Mouse (Mus musculus) embryonic facial prominence, embryonic 11.5 days (tissue): Measurements from ENCODE around the gene Fam168b. TPM values are rescaled to one million over a fixed set of nuclear protein-coding genes. Genes with fewer than 3 reads are reported as not detected.

ENCODE experiments used
- ATAC-seq: fragments of 200-750 bp; cut with Nextera tagmentation; replicated peaks from 2 replicates; pipeline ENCODE4 v1.8.0; 2017; ENCODE audit warnings: low read depth; ENCODE audit not compliant: insufficient number of reproducible peaks, low FRiP score, low TSS enrichment
- DNase-seq: peaks from one replicate; pipeline ENCODE4 v3.0.0-alpha.2; 2015; ENCODE audit warnings: low spot score
- H3K27ac ChIP-seq: fragments of 300-500 bp; sonication (generic); replicated peaks from 2 replicates; pipeline ENCODE4 v1.5.1; 2014; ENCODE audit warnings: mild to moderate bottlenecking, low read depth, low read length, control low read depth
- H3K27me3 ChIP-seq: fragments of 300-500 bp; sonication (generic); 2 replicates; pipeline ENCODE4 v1.6.1; 2014; ENCODE audit warnings: mild to moderate bottlenecking, low read length, moderate library complexity, mixed read lengths; ENCODE audit not compliant: control insufficient read depth, insufficient read depth
- H3K36me3 ChIP-seq: fragments of 300-500 bp; sonication (generic); replicated peaks from 2 replicates; pipeline ENCODE4 v1.6.1; 2014; ENCODE audit warnings: low read depth, mild to moderate bottlenecking, low read length, moderate library complexity, mixed read lengths; ENCODE audit not compliant: control insufficient read depth, insufficient read depth
- H3K4me1 ChIP-seq: fragments of 300-500 bp; sonication (generic); 2 replicates; pipeline ENCODE4 v1.6.1; 2014; ENCODE audit warnings: low read length, mixed read lengths; ENCODE audit not compliant: control insufficient read depth, insufficient read depth
- H3K4me2 ChIP-seq: fragments of 300-500 bp; sonication (generic); 2 replicates; pipeline ENCODE4 v1.6.1; 2014; ENCODE audit warnings: low read depth, mild to moderate bottlenecking, control low read depth, low read length, moderate library complexity
- H3K4me3 ChIP-seq: fragments of 300-500 bp; sonication (generic); 2 replicates; pipeline ENCODE4 v1.5.1; 2014; ENCODE audit warnings: low read depth, low read length, control low read depth
- H3K9ac ChIP-seq: fragments of 300-500 bp; sonication (generic); replicated peaks from 2 replicates; pipeline ENCODE4 v1.6.1; 2014; ENCODE audit warnings: mild to moderate bottlenecking, control low read depth, low read length
- H3K9me3 ChIP-seq: fragments of 300-500 bp; sonication (generic); replicated peaks from 2 replicates; pipeline ENCODE4 v1.6.1; 2016; ENCODE audit warnings: mild to moderate bottlenecking, low read length, inconsistent platforms, mixed read lengths; ENCODE audit not compliant: control insufficient read depth
- WGBS: fragments of 180-500 bp; shearing (Covaris S2); extraction: QIAGEN DNeasy Blood & Tissue Kit; methylation state at CpG from one replicate; pipeline ENCODE4 v1.1.7; 2014; 5-methylcytosine and 5-hydroxymethylcytosine counted together
- polyA plus RNA-seq: library from polyadenylated mRNA; unstranded; fragments of >200 nt; fragmentation: Nextera tagmentation; extraction: Ambion mirVana; gene quantifications from 2 replicates; pipeline ENCODE4 v1.2.1, GENCODE M21; 2014

The Fam168b gene
- polyA plus RNA-seq, 1 experiment from 2014 or later = 92.8 TPM

GRCm38 (mm10) chr1:34831381-34831780 is 11.5 kb downstream of the Fam168b start:
- no peak overlapping the region for H3K4me2 ChIP-seq
- H3K4me1 ChIP-seq = no peaks in the 10 kb centered on the region
- no peak overlapping the region for H3K4me3 ChIP-seq
- 90% methylated on average over 1 of the region's 1 CpGs for WGBS
- peaks cover 6% of the 10 kb centered on the region for H3K36me3 ChIP-seq
- no peak overlapping the region for H3K27ac ChIP-seq
- no peak overlapping the region for H3K9ac ChIP-seq
- DNase-seq (no peak), ATAC-seq (no peak)
- H3K27me3 ChIP-seq = no peaks in the 10 kb centered on the region
- H3K9me3 ChIP-seq = no peaks in the 10 kb centered on the region

GRCm38 (mm10) chr1:34830934-34831333 is 11.9 kb downstream of the Fam168b start:
- ATAC-seq (no peak), DNase-seq (no peak)
- Histone ChIP-seq H3K27ac (no peak overlapping the region), H3K4me1 (no peaks in the 10 kb centered on the region), H3K4me2 (no peak overlapping the region), H3K36me3 (peaks cover 4% of the 10 kb centered on the region), H3K4me3 (no peak overlapping the region), H3K9me3 (no peaks in the 10 kb centered on the region), H3K9ac (no peak overlapping the region), H3K27me3 (no peaks in the 10 kb centered on the region)
- WGBS = 75% methylated on average over 2 of the region's 2 CpGs

- Histone ChIP-seq H3K4me3 (no peak overlapping the region), H3K36me3 (no peaks in the 10 kb centered on the region; the same call in 1 of the 2 replicates), H3K27me3 (no peaks in the 10 kb centered on the region), H3K9me3 (no peaks in the 10 kb centered on the region), H3K27ac (no peak overlapping the region), H3K4me1 (no peaks in the 10 kb centered on the region), H3K4me2 (no peak overlapping the region), H3K9ac (no peak overlapping the region)
- DNase-seq (no peak), ATAC-seq (no peak)
- WGBS = 90% methylated on average over 5 of the region's 5 CpGs
These were observed 14.2 kb downstream of the Fam168b start for GRCm38 (mm10) chr1:34828528-34829294.

- WGBS = 74% methylated on average over 7 of the region's 7 CpGs
- H3K27ac ChIP-seq = no peak overlapping the region
- ATAC-seq (no peak), DNase-seq (no peak)
- no peaks in the 10 kb centered on the region for H3K9me3 ChIP-seq
- no peaks in the 10 kb centered on the region; the same call in 1 of the 2 replicates for H3K36me3 ChIP-seq
- no peak overlapping the region for H3K9ac ChIP-seq
- H3K27me3 ChIP-seq = no peaks in the 10 kb centered on the region
- no peak overlapping the region for H3K4me3 ChIP-seq
- no peaks in the 10 kb centered on the region for H3K4me1 ChIP-seq
- no peak overlapping the region for H3K4me2 ChIP-seq
These were observed 15.0 kb downstream of the Fam168b start for GRCm38 (mm10) chr1:34827900-34828299.

- no peak overlapping the region for H3K4me3 ChIP-seq
- no peak for ATAC-seq
These were observed 17.0 kb downstream of the Fam168b start for GRCm38 (mm10) chr1:34825909-34826308.

GRCm38 (mm10) chr1:34824208-34824607 is 18.7 kb downstream of the Fam168b start:
- Histone ChIP-seq H3K4me3 (no peak overlapping the region), H3K27ac (no peak overlapping the region), H3K27me3 (no peaks in the 10 kb centered on the region), H3K4me2 (no peak overlapping the region), H3K36me3 (peaks cover 5% of the 10 kb centered on the region), H3K9ac (no peak overlapping the region), H3K9me3 (no peaks in the 10 kb centered on the region), H3K4me1 (no peaks in the 10 kb centered on the region)
- DNase-seq (no peak), ATAC-seq (no peak)
- WGBS = 92% methylated on average over 8 of the region's 8 CpGs

More at GRCm38 (mm10) chr1:34825909-34826308, 17.0 kb downstream of the Fam168b start:
- Histone ChIP-seq H3K9ac (no peak overlapping the region), H3K4me2 (no peak overlapping the region), H3K9me3 (no peaks in the 10 kb centered on the region), H3K27ac (no peak overlapping the region), H3K4me1 (no peaks in the 10 kb centered on the region), H3K36me3 (no peaks in the 10 kb centered on the region; the same call in none of the 2 replicates), H3K27me3 (no peaks in the 10 kb centered on the region)
- 94% methylated on average over 9 of the region's 9 CpGs for WGBS
- DNase-seq = no peak

- ATAC-seq (no peak), DNase-seq (no peak)
- 96% methylated on average over 6 of the region's 6 CpGs for WGBS
- Histone ChIP-seq H3K27me3 (no peaks in the 10 kb centered on the region), H3K27ac (no peak overlapping the region), H3K4me1 (no peaks in the 10 kb centered on the region), H3K4me3 (no peak overlapping the region), H3K9me3 (no peaks in the 10 kb centered on the region), H3K36me3 (peaks cover 5% of the 10 kb centered on the region), H3K4me2 (no peak overlapping the region), H3K9ac (no peak overlapping the region)
These were observed 19.5 kb downstream of the Fam168b start for GRCm38 (mm10) chr1:34823353-34823752.

GRCm38 (mm10) chr1:34822746-34823145 is 20.1 kb downstream of the Fam168b start:
- Histone ChIP-seq H3K4me1 (no peaks in the 10 kb centered on the region), H3K4me3 (no peak overlapping the region), H3K36me3 (peaks cover 5% of the 10 kb centered on the region), H3K9ac (no peak overlapping the region), H3K4me2 (no peak overlapping the region), H3K27me3 (no peaks in the 10 kb centered on the region), H3K27ac (no peak overlapping the region), H3K9me3 (no peaks in the 10 kb centered on the region)
- ATAC-seq = no peak
- DNase-seq = no peak
- 92% methylated on average over 7 of the region's 7 CpGs for WGBS
